Mouse (Mus musculus): ENCODE data around the gene Sap18.
"Not testable (repeated sequence)": the region's sequence is repeated elsewhere in the genome, so short reads cannot be mapped to it uniquely, and the experiment has no call there.

The Sap18 gene

GRCm38 (mm10) chr14:57797991-57798931 is at the start of gene Sap18:
Gene Sap18, plus strand, starts transcription at chr14:57798180.
- DNase-seq: peak; percentile 98 to 99

GRCm38 (mm10) chr14:57749501-57749900 is 48.5 kb upstream of the Sap18 start:
- DNase-seq: no peak

GRCm38 (mm10) chr14:57751006-57751405 is 47.0 kb upstream of the Sap18 start:
- DNase-seq: not testable (repeated sequence)

GRCm38 (mm10) chr14:57753351-57753992 is 44.5 kb upstream of the Sap18 start:
- no peak for DNase-seq

- no peak for DNase-seq
Measured at GRCm38 (mm10) chr14:57755661-57756060, 42.3 kb upstream of the Sap18 start.

GRCm38 (mm10) chr14:57756094-57756493 is 41.9 kb upstream of the Sap18 start:
- DNase-seq: no peak

GRCm38 (mm10) chr14:57758237-57758636 is 39.7 kb upstream of the Sap18 start, which contains the start of gene Lats2:
Gene Lats2, minus strand, starts transcription at chr14:57758388.
- DNase-seq: no peak

GRCm38 (mm10) chr14:57760447-57761412 is 37.2 kb upstream of the Sap18 start:
- DNase-seq: peak; percentile 26 to 30

- no peak for DNase-seq
Measured at GRCm38 (mm10) chr14:57769102-57769501, 28.9 kb upstream of the Sap18 start.

- no peak for DNase-seq
Measured at GRCm38 (mm10) chr14:57772157-57772815, 25.7 kb upstream of the Sap18 start.

GRCm38 (mm10) chr14:57787406-57787805 is 10.6 kb upstream of the Sap18 start:
- DNase-seq: no peak

GRCm38 (mm10) chr14:57789311-57789710 is 8.7 kb upstream of the Sap18 start:
- no peak for DNase-seq

- no peak for DNase-seq
Measured at GRCm38 (mm10) chr14:57789759-57790158, 8.2 kb upstream of the Sap18 start.

GRCm38 (mm10) chr14:57791171-57791570 is 6.8 kb upstream of the Sap18 start:
- DNase-seq: no peak

- DNase-seq: peak; percentile 5 to 9
Measured at GRCm38 (mm10) chr14:57797551-57797950, 429 bp upstream of the Sap18 start.

GRCm38 (mm10) chr14:57803731-57804130 is 5.8 kb downstream of the Sap18 start:
- no peak for DNase-seq

GRCm38 (mm10) chr14:57808558-57808957 is 10.6 kb downstream of the Sap18 start:
- peak in 1 of 2 experiments; percentile 39 for DNase-seq

- DNase-seq: no peak
Measured at GRCm38 (mm10) chr14:57810886-57811285, 12.9 kb downstream of the Sap18 start.

- no peak for DNase-seq
Measured at GRCm38 (mm10) chr14:57811844-57812243, 13.9 kb downstream of the Sap18 start.

GRCm38 (mm10) chr14:57820839-57821238 is 22.9 kb downstream of the Sap18 start:
- DNase-seq: no peak

GRCm38 (mm10) chr14:57825788-57826751 is 28.1 kb downstream of the Sap18 start, which contains the start of the genes Ska3 and Mrpl57:
Gene Ska3, minus strand, starts transcription at chr14:57826185.
Gene Mrpl57, plus strand, starts transcription at chr14:57826234.
- peak; percentile 92 to 94 for DNase-seq

All from lung, adult 18-20 months (tissue).